Mouse (Mus musculus): ENCODE measurements around the gene Sec24b. TPM values are rescaled to one million over a fixed set of nuclear protein-coding genes. Genes with fewer than 3 reads are reported as not detected.

Sec24b gene
- polyA plus RNA-seq, 1 experiment from 2014 or later: 33.6 TPM

DNA sequence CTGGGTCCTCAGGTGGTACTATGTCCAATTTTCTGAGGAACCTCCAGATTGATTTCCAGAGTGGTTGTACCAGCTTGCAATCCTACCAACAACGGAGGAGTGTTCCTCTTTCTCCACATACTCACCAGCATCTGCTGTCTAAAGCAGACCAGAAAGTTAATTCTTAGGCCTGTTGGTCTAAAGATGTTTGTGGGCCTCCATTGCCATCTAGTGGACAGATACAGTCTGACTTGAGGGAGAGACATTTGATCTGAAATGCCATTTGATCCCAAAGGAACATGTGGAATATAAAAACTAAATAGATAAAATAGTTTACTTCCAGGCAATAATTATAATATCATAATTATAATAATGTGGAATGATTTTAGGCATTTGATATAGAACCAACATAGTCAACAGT lies 18.4 kb upstream of the Sec24b start:
- Histone ChIP-seq H3K4me3 (no peak overlapping the region), H3K9ac (no peak overlapping the region), H3K27me3 (peaks cover 7% of the 10 kb centered on the region; the same call in 1 of the 2 replicates), H3K27ac (no peak overlapping the region), H3K36me3 (no peaks in the 10 kb centered on the region), H3K4me2 (no peak overlapping the region), H3K9me3 (0 out of 2 replicates have a peak, but pooled peaks cover under 1% of the 10 kb centered on the region), H3K4me1 (no peaks in the 10 kb centered on the region)
- ATAC-seq (ENCODE audit: insufficient number of reproducible peaks, insufficient read depth, low FRiP score, low TSS enrichment, low read depth): no peak
- 3% methylated on average over 1 of the region's 1 CpGs for WGBS

DNA sequence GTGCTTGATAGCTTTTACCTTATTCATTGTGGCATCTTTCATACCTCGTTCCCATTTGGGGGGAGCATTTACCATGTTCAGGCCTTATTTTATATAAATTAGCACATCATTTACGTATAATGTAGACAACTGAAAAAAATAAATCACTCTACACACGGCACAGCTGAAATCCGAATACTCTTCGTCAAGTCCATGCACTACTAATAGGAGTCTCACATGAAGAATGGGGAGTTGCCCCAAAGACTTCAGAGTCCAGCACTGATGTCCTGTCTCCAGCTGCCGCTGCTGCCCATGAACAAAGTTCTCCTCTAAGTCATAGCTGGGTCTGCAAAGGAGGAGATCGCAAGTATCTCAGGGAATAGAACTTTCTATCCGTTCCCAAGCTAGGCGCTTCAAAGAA lies 15.9 kb upstream of the Sec24b start:
- Histone ChIP-seq H3K36me3 (no peaks in the 10 kb centered on the region), H3K27ac (no peak overlapping the region), H3K9ac (no peak overlapping the region), H3K9me3 (no peaks in the 10 kb centered on the region), H3K4me1 (no peaks in the 10 kb centered on the region), H3K4me3 (no peak overlapping the region), H3K4me2 (no peak overlapping the region), H3K27me3 (peaks cover 4% of the 10 kb centered on the region; the same call in 1 of the 2 replicates)
- ATAC-seq (ENCODE audit: insufficient number of reproducible peaks, insufficient read depth, low FRiP score, low TSS enrichment, low read depth): no peak
- WGBS: 92% methylated on average over 9 of the region's 9 CpGs

DNA sequence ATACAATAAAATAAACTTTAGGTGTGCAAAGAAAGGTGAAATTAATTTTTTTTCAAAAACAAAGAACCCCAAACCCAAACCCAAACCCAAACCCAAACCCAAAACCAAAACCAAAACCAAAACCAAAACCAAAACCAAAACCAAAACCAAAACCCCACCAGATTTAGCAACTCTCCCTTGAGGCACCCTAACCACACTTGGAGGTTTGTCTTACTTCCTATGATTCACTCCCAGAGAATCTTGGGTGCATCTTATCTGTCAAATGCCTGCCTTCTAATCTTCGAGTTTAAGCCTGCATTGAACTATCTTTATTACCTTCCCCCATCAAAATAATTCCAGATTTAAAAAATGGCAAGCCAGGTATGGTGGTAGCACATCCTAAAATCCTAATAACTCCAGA lies 14.4 kb upstream of the Sec24b start:
- Histone ChIP-seq H3K4me3 (no peak overlapping the region), H3K9ac (no peak overlapping the region), H3K27me3 (peaks cover 3% of the 10 kb centered on the region; the same call in 1 of the 2 replicates), H3K27ac (no peak overlapping the region), H3K4me1 (no peaks in the 10 kb centered on the region), H3K36me3 (no peaks in the 10 kb centered on the region), H3K9me3 (no peaks in the 10 kb centered on the region), H3K4me2 (no peak overlapping the region)
- ATAC-seq (ENCODE audit: insufficient number of reproducible peaks, insufficient read depth, low FRiP score, low TSS enrichment, low read depth): no peak
- 43% methylated on average over 1 of the region's 1 CpGs for WGBS

DNA sequence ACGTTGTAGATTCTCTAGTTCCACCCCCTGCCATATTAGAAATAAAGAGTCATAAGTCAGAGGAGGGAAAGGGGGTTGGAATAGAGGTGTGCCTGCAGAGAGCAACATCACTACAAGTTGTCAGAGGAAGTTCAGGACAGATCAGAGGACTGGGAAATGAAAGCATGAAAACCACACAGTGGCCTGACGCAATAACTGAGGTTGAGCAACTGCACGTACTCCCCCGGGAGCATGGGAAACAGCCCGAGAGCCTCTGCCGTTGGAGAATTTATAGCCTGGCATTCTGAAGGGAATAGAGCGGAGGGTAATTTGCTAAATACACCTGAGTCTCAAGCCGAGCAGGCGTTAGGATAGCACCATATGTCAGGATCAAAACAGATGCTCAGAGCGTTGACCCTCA lies 11.7 kb upstream of the Sec24b start:
- Histone ChIP-seq H3K9ac (no peak overlapping the region), H3K9me3 (no peaks in the 10 kb centered on the region), H3K4me1 (no peaks in the 10 kb centered on the region), H3K27me3 (no peaks in the 10 kb centered on the region), H3K4me3 (no peak overlapping the region), H3K27ac (no peak overlapping the region), H3K4me2 (no peak overlapping the region), H3K36me3 (no peaks in the 10 kb centered on the region)
- no peak for ATAC-seq (ENCODE audit: insufficient number of reproducible peaks, insufficient read depth, low FRiP score, low TSS enrichment, low read depth)
- 55% methylated on average over 10 of the region's 10 CpGs for WGBS

DNA sequence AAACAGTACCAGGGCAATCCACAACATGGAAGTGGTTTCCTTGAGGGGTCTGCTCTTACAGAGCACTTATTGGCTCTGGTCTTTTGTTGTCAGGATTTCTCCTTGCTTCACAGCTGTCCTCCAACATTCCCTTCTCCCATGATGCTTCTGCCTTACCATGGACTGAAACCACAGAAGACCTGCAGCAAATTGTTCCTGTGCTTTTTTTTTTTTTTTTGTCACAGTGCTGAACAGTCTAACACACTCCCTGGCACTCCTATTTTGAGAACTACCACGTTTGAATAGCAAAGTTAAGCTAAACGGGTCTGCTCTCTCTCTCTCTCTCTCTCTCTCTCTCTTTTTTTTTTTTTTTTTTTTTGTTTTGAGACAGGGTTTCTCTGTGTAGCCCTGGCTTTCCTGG lies 10.6 kb upstream of the Sec24b start:
- H3K27me3 ChIP-seq: no peaks in the 10 kb centered on the region
- H3K9me3 ChIP-seq: no peaks in the 10 kb centered on the region
- H3K4me2 ChIP-seq: no peak overlapping the region
- no peaks in the 10 kb centered on the region for H3K4me1 ChIP-seq
- H3K36me3 ChIP-seq: no peaks in the 10 kb centered on the region
- no peak overlapping the region for H3K27ac ChIP-seq
- no peak for ATAC-seq (ENCODE audit: insufficient number of reproducible peaks, insufficient read depth, low FRiP score, low TSS enrichment, low read depth)
- WGBS: 69% methylated on average over 2 of the region's 2 CpGs
- no peak overlapping the region for H3K9ac ChIP-seq
- no peak overlapping the region for H3K4me3 ChIP-seq

DNA sequence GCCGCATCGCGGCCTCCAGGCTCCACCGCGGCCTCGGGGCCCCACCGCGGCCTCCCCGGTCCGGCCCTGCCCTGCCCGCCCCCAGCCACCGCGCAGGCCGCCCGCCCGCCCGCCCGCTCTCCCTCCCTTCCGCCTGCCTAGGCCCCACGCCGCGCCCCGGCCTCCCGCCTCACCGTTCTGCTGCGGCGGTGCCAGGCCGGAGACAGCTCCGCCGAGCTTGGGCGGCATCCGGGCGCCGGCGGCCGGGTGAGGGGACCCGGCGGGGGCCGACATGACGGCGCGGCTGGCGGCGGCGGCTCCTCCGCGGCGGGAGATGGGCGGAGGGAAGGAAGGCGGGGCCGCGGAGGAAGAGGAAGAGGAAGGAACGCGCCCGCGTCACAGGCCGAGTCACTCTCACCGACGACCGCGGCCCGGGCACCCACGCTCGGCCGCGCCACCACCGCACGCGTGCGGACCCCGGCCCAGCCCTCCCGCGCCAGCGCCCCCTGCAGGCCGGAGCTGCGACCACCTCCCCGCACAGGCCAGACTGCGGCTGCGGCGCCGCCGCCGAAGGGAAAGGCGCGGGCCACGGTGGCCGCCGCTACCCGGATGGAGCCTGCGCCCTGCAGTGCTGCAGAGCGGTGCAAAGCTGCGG lies 840 bp downstream of the Sec24b start:
- Histone ChIP-seq H3K4me1 (peaks cover 38% of the 10 kb centered on the region), H3K4me2 (peak overlapping the region; percentile 77), H3K27ac (peak overlapping the region; percentile 97), H3K4me3 (peak overlapping the region; percentile 80), H3K36me3 (0 out of 2 replicates have a peak, but pooled peaks cover 3% of the 10 kb centered on the region), H3K9ac (peak overlapping the region; percentile 98), H3K27me3 (peaks cover 5% of the 10 kb centered on the region; the same call in 1 of the 2 replicates), H3K9me3 (no peaks in the 10 kb centered on the region)
- under 1% methylated on average over 72 of the region's 92 CpGs for WGBS
- ATAC-seq (ENCODE audit: insufficient number of reproducible peaks, insufficient read depth, low FRiP score, low TSS enrichment, low read depth): peak; percentile 93

DNA sequence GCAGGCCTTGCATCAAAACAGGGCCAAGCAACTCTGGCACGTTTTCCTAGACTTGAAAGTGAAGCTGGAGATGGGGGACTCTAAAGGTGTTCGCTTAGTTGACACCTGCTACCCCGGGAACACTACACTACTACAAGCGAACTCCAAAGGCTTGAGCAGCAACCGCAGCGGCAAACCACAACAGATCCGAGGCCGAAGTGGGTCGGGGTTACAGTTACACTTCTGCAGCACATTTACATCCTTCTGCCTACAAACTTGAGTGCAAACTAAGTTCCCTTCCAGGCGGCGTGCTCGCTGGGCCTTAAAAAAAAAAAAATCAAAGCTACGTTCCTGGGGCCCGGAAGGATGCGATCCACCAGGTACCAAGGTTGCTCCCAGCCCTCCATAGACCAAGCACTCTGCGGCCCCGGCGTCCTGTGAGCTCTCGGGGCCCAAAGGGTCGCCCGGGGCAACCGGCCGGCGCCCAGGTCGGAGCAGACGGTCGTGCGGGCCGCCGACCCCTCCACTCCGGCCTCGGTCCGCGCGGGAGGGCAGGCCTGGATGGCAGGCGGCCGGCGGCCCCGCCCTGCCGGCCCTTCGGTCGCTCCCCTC lies 1.5 kb downstream of the Sec24b start:
- Histone ChIP-seq H3K4me3 (peak overlapping the region; percentile 80), H3K4me1 (peaks cover 44% of the 10 kb centered on the region), H3K27me3 (peaks cover 5% of the 10 kb centered on the region; the same call in 1 of the 2 replicates), H3K36me3 (0 out of 2 replicates have a peak, but pooled peaks cover 3% of the 10 kb centered on the region), H3K9ac (peak overlapping the region; percentile 98), H3K27ac (peak overlapping the region; percentile 97), H3K4me2 (peak overlapping the region; percentile 77), H3K9me3 (no peaks in the 10 kb centered on the region)
- under 1% methylated on average over 42 of the region's 42 CpGs for WGBS
- 0 out of 2 replicates have a peak, but pooled peaks have one; percentile 32 for ATAC-seq (ENCODE audit: insufficient number of reproducible peaks, insufficient read depth, low FRiP score, low TSS enrichment, low read depth)

DNA sequence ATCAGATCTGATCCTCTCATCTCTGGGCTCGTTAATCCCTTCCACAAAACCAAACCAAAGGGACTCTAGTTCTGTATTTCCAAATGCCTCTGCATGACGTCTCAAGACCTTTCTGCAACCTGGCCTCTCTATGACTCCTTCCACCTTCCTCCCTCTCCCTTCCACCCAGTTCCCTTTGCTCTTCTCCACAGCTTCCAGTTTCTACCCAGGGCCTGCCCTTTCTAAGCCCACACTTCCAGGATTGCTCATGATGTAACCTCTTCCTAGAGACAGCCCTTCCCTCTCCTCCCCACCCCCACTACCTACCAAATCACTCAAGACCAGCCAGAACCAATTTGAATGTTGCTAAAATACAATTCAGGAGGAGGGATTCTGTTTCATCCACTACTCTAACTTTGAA lies 2.9 kb downstream of the Sec24b start:
- WGBS: 74% methylated on average over 2 of the region's 2 CpGs
- Histone ChIP-seq H3K9me3 (no peaks in the 10 kb centered on the region), H3K27me3 (peaks cover 5% of the 10 kb centered on the region; the same call in 1 of the 2 replicates), H3K27ac (no peak overlapping the region), H3K9ac (peak overlapping the region; percentile 37), H3K4me3 (no peak overlapping the region), H3K4me2 (peak overlapping the region; percentile 77), H3K4me1 (peaks cover 57% of the 10 kb centered on the region), H3K36me3 (0 out of 2 replicates have a peak, but pooled peaks cover 3% of the 10 kb centered on the region)
- no peak for ATAC-seq (ENCODE audit: insufficient number of reproducible peaks, insufficient read depth, low FRiP score, low TSS enrichment, low read depth)

DNA sequence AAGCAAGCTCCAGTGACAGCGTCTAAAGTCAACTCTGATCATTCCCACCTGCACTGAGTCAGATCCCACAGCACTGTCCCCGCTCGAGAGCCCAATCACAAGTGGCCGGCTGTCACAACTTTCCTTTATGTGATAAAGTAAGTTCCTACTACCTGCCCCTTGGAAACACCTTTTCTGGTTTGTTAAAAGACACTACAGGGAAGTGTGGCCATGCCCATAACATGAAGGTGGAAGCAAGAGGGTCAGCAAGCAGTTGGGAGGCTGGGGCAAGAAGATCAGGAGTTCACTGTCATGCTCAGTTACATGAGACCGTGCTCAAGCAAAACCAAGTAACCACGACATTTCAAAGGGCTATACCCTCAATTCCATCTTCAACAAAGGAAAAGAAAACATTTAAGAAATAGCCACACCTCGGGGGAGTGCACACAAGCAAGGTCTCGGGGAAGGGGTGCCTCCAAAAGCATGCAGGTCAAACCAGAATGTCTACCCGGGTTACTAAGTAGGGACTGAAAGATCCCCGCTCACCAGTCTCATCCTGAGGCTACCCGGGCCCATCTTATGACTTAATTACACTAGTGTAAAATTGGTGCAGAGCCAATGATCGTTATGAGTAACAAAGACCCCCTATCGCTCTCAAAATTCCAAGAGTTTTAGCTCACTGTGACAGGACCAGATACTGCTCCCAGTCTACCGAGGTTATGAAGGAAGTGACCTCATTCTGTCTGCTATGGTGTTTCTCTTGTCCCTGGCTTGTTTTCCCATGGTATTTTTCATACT lies 3.6 kb downstream of the Sec24b start:
- H3K9me3 ChIP-seq: no peaks in the 10 kb centered on the region
- no peak overlapping the region for H3K27ac ChIP-seq
- H3K27me3 ChIP-seq: no peaks in the 10 kb centered on the region
- 62% methylated on average over 14 of the region's 14 CpGs for WGBS
- H3K4me1 ChIP-seq: peaks cover 64% of the 10 kb centered on the region
- no peak for ATAC-seq (ENCODE audit: insufficient number of reproducible peaks, insufficient read depth, low FRiP score, low TSS enrichment, low read depth)
- H3K36me3 ChIP-seq: 0 out of 2 replicates have a peak, but pooled peaks cover 3% of the 10 kb centered on the region
- no peak overlapping the region for H3K9ac ChIP-seq
- no peak overlapping the region for H3K4me2 ChIP-seq
- H3K4me3 ChIP-seq: no peak overlapping the region

DNA sequence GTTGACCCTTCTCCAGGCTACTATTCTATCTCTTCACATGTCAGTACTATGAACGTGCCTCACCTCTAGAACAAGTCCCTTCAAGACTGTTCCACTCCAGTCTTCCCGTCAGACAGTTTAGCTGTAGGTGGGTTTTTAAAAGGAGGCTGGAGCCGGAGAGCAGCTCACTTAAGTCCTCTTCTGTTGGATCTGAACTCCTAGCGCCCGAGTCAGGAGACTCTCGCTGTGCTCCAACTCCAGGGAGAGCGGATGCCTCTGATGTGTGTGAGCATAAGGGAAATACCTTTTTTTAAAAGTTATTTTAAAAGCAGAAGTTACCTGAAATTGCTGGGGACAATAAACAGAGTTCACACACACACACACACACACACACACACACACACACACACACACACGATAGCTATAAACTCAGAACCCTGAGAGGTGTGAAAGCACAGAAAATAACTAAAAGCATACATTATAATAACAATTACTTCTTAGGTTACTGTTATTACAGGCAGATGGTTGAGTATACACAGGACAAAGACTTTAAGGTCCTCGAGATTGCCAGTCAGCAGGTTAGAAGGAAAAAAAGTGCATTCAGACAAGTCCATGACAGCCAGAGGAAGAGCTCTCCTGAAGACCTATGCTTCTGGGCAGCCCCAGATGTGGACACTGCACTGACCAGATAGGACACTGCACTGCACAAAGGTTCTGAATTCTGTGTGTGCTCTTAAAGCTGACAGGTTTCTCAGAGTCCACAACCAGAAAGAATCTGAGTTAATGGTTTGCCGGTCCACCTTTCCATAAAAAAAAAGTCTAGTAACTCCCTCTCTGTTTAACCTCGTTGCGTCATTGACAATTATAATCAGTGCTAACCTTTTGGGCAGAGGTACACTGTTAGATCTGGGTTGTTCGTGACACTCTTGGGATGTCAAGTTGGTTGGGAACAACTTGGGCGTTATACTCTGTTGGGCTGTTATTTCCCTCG lies 5.7 kb downstream of the Sec24b start:
- Histone ChIP-seq H3K27me3 (no peaks in the 10 kb centered on the region), H3K27ac (no peak overlapping the region; the same call in 1 of the 2 replicates), H3K4me3 (no peak overlapping the region), H3K9ac (no peak overlapping the region), H3K9me3 (no peaks in the 10 kb centered on the region), H3K4me2 (no peak overlapping the region), H3K4me1 (peaks cover 63% of the 10 kb centered on the region), H3K36me3 (0 out of 2 replicates have a peak, but pooled peaks cover 3% of the 10 kb centered on the region)
- WGBS: 84% methylated on average over 15 of the region's 15 CpGs
- ATAC-seq (ENCODE audit: insufficient number of reproducible peaks, insufficient read depth, low FRiP score, low TSS enrichment, low read depth): no peak

DNA sequence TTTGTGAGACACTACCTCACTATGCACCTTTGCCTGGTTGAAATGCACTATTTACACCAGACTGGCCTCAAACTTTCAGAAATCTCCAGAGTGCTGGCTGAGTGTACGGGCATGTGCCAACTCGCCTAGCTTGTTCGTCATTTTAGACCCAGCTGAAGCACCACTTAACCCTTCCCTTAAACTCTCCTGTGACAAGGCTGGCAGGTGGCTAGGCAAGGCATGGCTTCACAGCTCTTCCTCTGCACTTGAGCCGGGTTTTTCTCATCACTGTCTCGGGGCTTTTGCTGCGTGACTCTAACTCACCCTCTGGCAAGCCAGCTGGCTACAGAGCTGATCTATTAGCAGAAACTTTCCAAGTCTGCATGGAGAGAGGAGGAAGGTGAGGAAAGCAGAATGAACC lies 6.8 kb downstream of the Sec24b start:
- Histone ChIP-seq H3K27ac (no peak overlapping the region; the same call in 1 of the 2 replicates), H3K9ac (no peak overlapping the region), H3K9me3 (no peaks in the 10 kb centered on the region), H3K4me2 (no peak overlapping the region), H3K4me3 (no peak overlapping the region), H3K4me1 (peaks cover 63% of the 10 kb centered on the region), H3K27me3 (no peaks in the 10 kb centered on the region), H3K36me3 (peaks cover 3% of the 10 kb centered on the region; the same call in 1 of the 2 replicates)
- ATAC-seq (ENCODE audit: insufficient number of reproducible peaks, insufficient read depth, low FRiP score, low TSS enrichment, low read depth): no peak
- 71% methylated on average over 6 of the region's 6 CpGs for WGBS

All from embryonic facial prominence, embryonic 13.5 days (tissue).